Mouse (Mus musculus) embryo, embryonic 11 days (tissue): ENCODE data around the gene Lgi2.

Experiments used
- DNase-seq: peaks from one replicate; pipeline ENCODE4 v3.0.0-alpha.2; 2015

Gene Lgi2

DNA sequence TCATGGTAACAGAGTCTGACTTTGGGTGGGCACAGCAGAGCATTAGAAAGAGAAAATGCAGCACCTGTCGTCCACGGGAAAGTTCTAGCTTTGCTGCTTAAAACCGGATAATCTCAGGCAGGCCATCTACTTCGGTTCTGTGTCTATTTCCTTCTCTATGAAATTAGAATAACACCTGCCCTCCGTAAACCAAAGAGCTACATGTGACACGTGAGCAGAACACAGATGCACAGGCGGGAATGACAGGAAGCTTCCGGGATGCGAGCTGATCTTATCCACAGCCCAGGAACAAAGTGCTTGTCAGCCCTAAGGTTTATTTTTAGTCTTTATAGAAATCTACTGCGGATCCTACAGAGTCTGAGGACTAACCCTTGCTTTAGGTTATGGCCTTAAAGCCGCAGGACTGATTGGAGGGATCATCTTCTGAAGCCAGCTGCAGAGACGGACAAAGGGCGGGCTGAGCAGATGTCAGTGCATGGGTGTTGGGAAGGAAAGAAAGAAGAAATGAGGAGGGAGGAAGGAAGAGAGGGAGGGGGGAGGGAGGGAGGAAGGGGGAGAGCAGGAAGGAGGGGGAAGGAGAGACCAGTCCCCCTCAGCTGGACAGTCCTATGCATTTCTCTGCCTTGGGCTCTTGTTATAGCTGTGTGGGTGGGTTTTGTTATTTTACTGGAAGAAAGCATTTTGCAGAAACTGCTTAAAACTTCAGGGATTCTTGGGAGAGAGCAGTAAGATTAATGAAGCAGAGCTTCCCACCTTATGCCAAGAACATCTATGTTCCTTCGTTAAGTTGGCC lies 31.3 kb downstream of the Lgi2 start:
- DNase-seq: no peak

DNA sequence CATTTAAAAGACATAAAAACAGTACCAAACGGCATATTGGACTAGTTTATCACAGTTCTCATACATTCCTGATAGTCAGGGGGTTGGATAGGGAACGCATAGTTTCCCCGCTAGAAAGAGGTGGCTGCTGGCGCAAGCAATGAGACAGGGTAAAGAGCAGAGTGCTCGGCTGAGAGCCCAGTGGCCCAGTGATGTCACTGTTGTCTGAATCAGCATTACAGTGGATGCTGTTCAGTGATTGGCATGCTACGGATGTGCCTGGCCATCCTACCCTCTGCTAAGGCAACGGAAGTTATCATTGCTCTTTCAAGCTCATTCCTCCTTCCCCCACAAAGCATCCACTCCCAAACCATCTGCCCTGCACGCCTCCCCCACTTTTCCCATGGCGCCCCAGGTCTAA lies 32.6 kb downstream of the Lgi2 start:
- no peak for DNase-seq

GRCm38 (mm10) chr5:52528545-52528944 lies 37.7 kb downstream of the Lgi2 start:
- DNase-seq: no peak

GRCm38 (mm10) chr5:52526324-52526986 lies 39.8 kb downstream of the Lgi2 start:
- DNase-seq: no peak

DNA sequence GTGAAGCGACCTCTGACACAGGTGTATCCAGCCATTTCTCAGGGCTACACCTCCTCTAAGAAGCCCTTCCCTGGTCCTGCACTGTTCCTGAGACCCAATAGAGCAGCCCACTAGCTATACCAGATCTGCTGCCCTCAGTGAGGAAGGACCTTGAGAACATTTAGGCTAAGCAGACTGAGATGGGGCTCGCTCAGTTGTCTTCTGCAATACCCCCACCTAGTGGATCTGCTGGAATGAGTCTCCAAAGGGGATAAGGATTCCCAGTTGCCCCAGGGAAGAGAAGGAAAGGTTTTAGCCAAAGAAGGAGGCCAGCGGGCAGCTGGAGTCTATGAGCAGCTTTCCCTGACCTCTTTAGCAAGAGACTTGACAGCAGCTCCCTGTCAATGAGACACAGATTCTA lies 42.1 kb downstream of the Lgi2 start:
- peak; percentile 48 for DNase-seq

GRCm38 (mm10) chr5:52519921-52520320 lies 46.3 kb downstream of the Lgi2 start:
- no peak for DNase-seq

GRCm38 (mm10) chr5:52516072-52516476 lies 50.2 kb downstream of the Lgi2 start:
- peak; percentile 55 for DNase-seq

GRCm38 (mm10) chr5:52515246-52516021 lies 50.8 kb downstream of the Lgi2 start:
- DNase-seq: peak; percentile 83

DNA sequence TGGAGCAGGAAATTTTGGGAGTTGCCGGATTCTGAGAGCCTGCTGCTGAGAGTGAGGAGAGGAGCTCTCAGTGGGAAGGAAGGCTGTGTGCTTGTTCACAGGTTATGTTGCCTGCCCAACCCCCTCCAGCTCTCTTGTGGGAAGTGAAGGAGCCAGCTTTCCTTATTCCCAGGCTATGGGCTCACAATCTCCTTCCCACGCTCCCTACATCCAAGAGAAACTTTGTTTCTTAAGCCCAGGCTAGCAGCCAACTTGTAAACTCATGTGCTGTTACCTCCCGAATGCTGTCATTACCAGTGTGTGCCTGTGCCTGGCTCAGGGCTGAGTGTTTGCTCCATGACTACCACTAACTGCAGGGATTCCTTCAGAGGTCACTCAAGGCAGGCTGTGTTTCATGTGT lies 55.2 kb downstream of the Lgi2 start:
- no peak for DNase-seq

DNA sequence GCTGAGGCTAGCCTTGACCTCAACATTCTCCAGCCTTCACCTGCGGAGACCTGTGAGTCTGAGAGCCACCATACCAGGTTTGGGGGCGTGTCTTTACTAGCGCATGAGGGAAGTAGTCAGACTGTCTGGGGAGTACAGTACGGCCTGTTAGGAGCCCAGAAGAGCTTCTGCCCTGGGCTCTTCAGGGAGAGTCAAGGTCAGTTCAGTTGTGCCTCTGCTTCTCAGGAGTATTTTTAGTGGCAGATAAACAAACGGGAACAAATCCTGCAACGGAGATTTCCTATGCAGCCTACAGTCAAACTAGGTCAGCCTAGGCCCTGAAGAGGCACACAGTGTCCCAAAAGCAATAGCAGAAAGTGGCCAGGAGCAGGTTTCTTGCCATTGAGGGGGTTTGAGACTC lies 56.8 kb downstream of the Lgi2 start:
- DNase-seq: no peak

DNA sequence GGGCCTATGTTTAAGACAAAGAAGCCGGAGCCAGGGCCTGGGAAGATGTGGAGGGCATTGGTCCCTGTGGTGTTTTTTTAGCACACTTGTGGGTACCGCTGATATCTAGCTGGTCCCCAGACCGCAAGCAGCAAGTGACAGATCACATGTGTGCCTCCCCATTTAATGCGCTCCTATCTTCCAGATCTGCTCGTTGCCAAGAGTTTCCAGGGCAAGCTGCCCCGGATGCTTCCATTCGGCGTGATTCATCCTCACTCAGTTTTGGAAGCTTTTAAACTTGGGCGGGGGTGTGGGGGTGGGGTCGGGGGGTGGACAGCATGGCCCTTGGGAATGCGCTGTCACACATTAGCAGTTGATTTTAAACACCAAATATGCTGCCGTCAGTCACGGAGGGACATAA lies 61.6 kb downstream of the Lgi2 start:
- no peak for DNase-seq

GRCm38 (mm10) chr5:52504148-52504547 lies 62.1 kb downstream of the Lgi2 start:
- DNase-seq: no peak

DNA sequence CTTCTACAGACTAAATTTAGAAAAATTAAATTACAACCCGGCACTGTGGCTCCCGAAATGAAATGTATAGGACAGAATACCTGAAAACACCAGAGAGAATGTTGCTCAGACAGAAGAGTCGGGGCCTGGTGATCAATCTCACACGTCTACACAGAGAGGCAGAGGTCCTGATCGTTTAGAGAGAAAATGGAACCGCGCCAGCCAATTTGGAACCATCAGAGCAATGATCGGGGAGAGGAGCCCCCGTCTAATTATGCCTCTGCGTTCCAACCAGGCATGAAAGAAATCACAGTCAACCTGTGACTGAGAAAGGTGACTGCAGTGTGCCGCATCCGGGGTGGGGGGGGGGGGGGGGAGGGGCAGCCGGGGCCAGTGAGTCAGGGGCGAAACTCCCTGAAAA lies 70.6 kb downstream of the Lgi2 start:
- no peak for DNase-seq

DNA sequence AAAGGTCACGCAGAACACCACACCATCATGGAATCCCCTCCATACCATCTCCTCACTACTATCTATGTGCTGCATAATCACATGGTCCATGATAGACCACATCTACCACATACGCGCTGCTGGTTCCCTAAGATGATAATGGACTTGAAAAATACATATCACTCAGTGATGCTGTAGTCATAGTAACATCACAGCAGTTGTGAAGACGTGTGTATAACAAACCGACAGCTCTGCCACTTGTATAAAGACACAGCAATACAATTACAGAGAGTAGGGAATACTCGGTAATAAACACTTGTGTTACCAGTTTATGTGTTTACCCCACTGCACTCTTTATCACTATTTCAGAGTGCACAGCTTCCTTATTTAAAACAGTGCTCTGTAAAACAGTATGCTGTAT lies 74.8 kb downstream of the Lgi2 start:
- DNase-seq: no peak

- DNase-seq: no peak
Observed at GRCm38 (mm10) chr5:52487559-52488430, 78.5 kb downstream of the Lgi2 start.
